Mouse (Mus musculus) spleen, adult 12 weeks (tissue): ENCODE data around the gene Smim24.

Experiments
- DNase-seq: peaks from one replicate; pipeline ENCODE4 v3.0.0; 2022; ENCODE audit warnings: low spot score

Smim24 gene

GRCm38 (mm10) chr10:81392270-81392669 lies 581 bp upstream of the Smim24 start:
- DNase-seq = no peak

GRCm38 (mm10) chr10:81393456-81394063 lies 709 bp downstream of the Smim24 start:
- no peak for DNase-seq

DNA sequence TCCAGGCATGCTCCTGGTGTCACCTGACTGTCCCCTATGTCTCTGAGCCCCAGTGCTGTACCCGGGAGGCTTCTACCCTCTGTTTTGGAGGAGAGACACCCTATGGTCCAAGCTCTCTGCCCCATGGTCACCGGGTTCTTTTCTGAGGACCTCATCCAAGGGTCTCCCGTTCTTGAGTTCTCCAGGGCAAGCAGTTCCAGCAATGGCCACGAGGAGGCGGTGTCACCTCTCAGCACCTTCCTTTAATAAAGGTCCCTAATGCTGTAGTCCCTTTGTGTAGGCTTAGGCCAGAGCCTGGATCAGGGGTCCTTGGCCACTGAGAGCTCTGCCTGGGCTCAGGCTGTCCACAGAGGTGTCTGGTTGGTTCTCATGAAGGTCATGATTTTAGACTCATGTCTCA lies 2.3 kb downstream of the Smim24 start:
- peak; percentile 62 for DNase-seq

GRCm38 (mm10) chr10:81395865-81396264 lies 3.0 kb downstream of the Smim24 start:
- no peak for DNase-seq

GRCm38 (mm10) chr10:81396749-81397148 lies 3.9 kb downstream of the Smim24 start:
- DNase-seq = no peak

DNA sequence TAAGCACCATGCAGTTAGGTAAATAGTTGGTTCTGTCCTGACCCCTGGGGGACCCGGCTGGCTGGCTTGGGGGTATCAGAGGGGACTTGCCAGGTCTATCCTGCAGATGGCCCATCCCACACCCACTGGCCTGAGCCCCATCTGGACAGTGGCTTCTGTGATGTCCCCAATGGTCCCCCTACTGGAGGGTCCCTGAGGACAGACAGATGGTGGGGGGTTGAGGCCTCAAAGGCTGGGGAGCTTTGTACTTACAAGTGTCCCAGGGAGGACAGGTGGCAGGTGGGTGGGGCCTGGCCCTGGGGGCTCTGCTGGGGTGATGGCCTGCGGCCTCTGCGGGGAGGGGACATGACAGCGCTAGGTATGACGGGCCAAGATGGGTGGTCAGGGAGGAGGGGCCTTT lies 6.4 kb downstream of the Smim24 start:
- no peak for DNase-seq

GRCm38 (mm10) chr10:81399798-81400308 lies 7.0 kb downstream of the Smim24 start:
- no peak for DNase-seq

DNA sequence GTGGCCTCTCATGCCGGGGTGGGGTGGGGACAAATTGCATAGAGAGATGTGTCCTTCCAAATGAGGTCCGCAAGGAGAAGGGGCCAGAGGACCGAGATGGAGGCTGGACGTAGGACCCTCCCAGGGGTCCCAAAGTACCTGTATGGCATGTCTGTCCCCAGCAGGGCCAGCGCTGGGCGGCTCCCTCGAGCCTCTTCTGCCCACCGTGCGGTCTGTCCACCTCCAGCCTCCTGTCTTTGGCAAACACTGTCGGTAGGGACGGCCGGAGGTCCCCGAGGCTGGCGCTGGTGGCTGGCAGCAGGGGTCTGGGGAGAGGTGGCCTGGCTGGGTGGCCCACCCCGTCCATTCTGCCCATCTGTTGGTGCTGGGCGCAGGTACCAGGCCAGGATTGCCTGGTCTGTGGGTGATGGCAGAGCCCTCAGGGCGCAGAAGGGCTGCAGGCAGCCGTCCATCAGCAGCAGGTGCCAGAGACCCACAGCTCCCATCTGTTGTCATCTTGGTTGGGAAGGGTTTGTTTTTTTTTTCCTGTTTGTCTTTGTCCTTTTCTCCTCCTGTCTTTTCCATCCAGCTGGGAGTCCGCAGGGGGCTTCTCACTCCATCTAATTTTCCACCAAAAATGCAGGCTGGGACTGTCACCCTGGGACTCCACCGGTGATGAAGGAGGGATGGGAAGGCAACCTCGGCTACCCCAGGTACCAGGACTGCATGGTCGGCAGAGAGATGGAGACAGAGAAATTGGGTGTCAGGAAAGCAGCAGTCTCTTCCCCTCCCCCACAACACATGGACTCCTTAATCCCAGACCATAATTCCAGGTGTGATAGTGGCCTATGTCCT lies 7.7 kb downstream of the Smim24 start:
- DNase-seq = no peak

DNA sequence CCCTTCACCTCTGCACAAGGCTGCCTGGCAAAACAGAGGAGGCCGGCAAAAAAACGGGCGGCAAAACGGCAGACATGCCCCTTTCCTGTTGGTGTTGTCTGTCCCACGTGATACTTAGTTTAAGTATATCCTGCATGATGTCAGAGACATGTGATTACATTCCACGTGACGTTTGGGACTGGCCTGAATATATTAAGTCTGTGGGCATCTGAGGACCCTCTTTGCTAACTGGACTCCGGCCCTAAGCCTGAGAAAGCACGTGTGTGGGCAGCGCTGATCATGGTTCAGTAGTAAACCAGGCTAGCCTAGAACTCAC lies 8.3 kb downstream of the Smim24 start:
- no peak for DNase-seq

GRCm38 (mm10) chr10:81401521-81402226 lies 8.8 kb downstream of the Smim24 start:
- DNase-seq = no peak

GRCm38 (mm10) chr10:81402227-81402765 lies 9.4 kb downstream of the Smim24 start:
- no peak for DNase-seq

DNA sequence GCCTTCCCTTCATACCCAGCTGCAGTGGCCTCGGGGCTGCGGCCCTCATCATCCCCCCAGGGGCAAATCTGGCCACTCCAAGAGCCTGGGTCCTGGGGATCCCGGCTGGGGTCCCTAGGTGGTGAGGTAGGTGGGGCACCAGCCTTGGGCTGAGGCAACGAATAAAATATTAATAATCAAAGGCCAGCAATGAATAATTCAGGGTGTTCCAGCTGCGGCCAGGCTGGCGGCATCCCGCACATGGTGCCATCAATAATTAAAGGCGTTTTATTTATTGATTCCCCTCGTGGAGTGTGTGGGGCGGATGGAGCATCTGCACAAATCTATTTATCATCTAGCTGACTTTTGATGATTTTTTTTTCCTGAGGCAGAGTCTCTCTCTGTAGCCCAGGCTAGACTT lies 10.7 kb downstream of the Smim24 start:
- no peak for DNase-seq

DNA sequence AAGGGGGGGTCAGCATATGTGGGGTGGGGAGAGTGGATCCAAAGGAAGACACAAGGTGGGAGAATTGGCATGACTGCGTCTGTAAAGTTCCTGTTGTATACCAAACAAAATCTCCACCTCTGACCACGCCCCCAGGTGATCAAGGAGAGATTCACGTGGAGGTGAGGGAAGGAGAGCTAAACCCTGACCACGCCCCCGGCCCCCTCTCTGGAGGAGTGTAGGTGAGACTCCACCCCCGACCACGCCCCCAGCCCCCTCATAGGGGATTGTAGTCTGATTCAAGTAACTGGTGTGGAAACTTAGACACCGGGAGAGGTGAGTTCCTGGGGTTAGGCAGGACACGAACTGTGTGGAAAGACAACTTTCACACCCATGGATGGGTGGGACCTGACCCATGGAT lies 11.2 kb downstream of the Smim24 start:
- DNase-seq = no peak

DNA sequence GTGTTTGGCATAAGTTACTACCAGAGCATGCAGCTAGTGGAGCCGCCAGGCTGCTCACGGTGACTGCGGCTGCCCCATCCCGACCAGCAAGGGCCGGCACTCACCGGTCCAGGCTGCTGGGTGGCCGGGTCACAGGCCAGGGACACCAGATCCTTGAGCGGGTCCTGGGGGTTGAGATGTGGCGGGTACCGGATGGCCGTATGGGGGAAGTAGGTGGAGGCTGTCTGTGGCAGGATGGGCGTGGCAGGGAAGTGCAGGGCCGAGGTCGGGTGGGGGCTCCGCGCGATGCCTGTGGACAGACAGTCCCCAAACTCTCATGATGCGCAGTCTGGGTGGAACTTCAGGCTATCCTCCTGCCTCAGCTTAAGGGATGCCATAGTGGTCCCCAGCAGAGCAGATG lies 11.9 kb downstream of the Smim24 start:
- no peak for DNase-seq

DNA sequence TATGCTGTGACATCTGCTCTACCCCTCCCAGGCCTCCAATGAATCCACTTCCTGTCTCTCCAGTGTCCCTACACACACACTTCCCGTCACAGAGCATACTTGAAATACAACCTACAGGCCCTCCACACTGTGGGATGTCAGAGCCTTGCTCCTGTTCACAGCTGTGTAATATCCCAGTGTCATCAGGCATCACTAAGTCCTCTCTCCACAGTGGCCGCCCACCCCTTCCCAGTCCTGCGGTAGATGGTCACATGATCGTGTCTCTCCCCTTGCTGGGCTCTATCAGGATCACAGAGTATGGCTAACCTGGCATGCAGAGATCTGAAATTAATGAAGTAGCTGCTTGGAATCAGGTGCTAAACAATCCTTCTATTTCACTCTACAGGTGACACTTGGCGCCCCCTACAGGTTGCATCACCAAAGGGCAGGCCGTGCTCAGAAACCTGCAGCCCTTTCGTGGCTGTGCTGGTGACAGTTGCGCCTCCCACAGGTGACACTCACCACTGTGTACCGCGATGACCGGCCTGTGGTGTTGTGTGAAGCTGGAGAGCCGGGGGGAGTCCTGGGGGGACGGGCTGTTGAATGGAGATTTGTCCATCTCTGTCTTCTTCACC lies 12.8 kb downstream of the Smim24 start:
- DNase-seq = peak; percentile 58

DNA sequence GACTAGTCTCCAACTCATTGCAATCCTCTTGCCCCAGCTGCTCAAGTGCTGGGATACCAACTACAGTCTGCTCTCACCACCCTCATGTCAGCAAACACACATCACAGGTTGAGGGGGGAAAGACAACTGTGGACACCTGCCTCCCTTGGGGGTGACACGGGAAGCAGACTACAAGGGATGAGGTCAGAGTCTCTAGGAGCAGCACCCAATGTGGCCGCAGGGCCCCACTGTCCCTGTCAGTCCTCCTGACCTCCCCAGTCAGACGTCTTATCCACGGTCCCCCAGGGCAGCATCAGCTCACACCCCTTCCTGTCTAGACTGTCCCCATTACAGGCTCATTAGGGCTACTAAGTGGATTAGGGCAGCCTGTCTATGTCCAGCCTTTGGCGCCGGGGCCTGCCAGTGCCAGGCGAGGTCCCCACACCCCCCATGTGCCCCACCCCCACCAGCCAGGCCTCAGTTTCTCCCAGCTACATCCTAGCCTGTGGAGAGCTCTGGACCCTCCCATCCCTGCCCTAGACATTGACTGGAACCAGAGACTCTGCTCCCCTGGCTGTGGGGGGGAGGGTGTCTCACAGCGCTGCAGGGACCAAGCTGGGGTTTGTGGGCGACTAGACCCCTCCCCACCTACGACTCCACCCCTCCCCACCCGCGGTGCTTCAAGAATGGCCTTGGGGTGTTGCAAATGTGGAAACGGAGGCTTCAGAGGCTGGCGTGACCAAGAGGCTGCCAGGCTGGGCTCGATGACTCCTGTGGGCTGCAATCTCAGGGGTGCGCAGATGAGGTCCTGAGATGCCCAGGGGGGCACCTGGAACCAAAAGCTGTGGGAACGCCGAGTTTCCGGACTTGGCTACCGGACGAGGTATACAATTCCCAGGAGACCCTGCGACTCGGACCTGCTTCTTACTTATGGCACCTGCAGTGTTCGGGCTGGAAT lies 13.9 kb downstream of the Smim24 start:
- no peak for DNase-seq

DNA sequence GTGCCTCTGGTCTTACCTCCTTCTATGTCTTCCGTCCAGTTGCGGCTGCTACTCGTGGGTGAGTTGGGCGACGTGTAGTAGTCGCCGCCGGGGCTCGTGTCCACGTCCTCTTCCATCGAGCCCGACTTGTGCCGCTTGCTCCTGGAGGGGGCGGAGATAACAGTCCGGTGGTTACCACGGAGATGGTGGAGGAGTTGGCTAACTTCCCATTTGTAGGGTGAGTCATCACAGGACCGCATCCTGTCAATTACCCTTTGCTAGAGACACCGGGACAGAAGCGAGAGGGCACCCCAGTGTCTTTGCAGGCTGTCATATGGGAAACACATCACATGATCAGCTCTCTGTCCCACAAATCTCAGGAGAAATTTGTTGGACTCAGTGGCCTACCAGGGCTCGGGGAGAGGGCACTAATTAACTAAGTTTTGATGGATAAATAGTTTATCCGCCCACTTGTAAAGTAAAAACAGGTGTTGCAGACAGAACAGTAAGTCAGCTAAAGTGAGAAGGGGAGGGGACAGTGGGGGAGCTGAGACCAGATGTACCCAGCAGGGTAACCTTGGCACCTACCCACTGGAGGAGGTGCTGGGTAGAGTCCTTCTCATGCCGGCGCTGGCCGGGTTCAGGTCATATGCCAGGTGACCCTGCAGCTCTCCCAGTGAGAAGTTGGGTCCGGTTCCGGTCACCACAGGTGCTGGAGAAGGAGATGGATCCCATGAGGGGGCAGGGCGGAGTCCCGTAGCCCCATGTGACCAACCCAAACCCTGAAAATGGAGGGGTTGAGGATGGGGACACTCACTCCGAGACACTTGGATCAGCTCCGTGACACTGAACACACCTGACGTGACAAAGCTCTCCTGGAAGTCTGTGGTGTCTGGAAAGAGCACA lies 14.9 kb downstream of the Smim24 start:
- peak; percentile 60 for DNase-seq

- DNase-seq = no peak
Measured at GRCm38 (mm10) chr10:81408424-81408729, 15.5 kb downstream of the Smim24 start.

DNA sequence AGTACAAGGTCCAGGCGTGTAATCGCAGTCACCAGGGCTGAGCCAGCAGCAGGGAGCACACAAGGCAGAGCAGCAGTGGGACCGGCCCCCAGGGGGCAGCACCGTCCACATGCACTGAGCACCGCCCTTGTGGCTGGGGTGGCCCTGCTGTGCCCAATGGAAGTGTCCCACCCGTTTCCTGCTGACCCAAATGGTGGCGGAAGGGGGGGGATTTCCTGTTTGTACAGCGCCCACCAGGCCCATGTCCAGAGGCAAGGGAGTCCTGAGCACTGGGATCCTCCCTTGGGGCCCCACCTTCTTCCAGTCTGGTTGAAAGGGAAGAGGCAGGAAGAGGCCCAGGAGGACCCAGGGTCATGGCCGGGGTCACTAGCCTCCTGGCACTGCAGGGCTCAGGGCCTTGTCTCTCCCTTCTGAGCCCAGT lies 16.0 kb downstream of the Smim24 start:
- DNase-seq = peak; percentile 74

DNA sequence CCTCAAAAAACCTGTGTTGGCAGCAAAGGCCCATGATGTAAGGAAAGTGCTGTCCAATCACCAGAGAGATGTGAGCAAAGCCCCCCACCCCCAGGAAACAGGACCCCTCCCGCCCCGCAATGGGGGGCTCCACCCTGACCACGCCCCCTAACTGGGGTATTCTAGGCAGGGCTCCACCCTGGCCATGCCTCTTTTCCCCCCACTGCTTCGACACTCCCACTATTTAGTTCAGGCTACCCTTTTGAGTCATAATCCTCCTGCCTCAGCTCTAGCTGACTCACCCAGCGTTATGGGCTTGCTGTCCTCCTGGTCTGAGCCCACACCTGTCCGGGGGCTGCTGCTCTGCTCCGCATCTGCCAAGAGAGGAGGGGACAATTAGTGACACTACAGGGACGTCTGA lies 16.5 kb downstream of the Smim24 start:
- DNase-seq = no peak
